Mouse (Mus musculus): ENCODE measurements around the gene Gstz1. TPM values are rescaled to one million over a fixed set of nuclear protein-coding genes. Genes with fewer than 3 reads are reported as not detected.

Gene Gstz1
- total and polyA plus RNA-seq, 3 experiments: 7.2 to 71.9 (median 51.5) TPM

- no peaks in the 10 kb centered on the region for H3K9me3 ChIP-seq (replicated peaks)
- TF ChIP-seq CTCF (IDR thresholded peaks at IDR 0.05; ENCODE audit: low read depth, low read length): no peak
- H3K27me3 ChIP-seq (ENCODE audit: insufficient read depth, low read length): no peaks in the 10 kb centered on the region
- peaks cover 47% of the 10 kb centered on the region for H3K36me3 ChIP-seq (replicated peaks)
- DNase-seq (ENCODE audit: low spot score) (no peak), ATAC-seq (ENCODE audit: extremely low read depth, insufficient number of reproducible peaks, low FRiP score, poor library complexity, severe bottlenecking) (no peak)
- H3K4me1 ChIP-seq (ENCODE audit: insufficient read depth, low read depth, low read length): peaks cover 3% of the 10 kb centered on the region; the same call in 1 of the 2 replicates
- no peak overlapping the region for H3K4me3 ChIP-seq (ENCODE audit: low read depth, low read length)
Measured at GRCm38 (mm10) chr12:87137439-87138341, 9.3 kb upstream of the Gstz1 start.

GRCm38 (mm10) chr12:87138342-87138701 is 8.6 kb upstream of the Gstz1 start:
- no peak overlapping the region for H3K4me3 ChIP-seq (ENCODE audit: low read depth, low read length)
- H3K4me1 ChIP-seq (ENCODE audit: insufficient read depth, low read depth, low read length): peaks cover 3% of the 10 kb centered on the region; the same call in 1 of the 2 replicates
- TF ChIP-seq GATA1 (IDR thresholded peaks at IDR 0.05; ENCODE audit: borderline replicate concordance, low read length) (no peak), TAL1 (conservative IDR thresholded peaks at IDR 0.05; ENCODE audit: low read depth, low read length) (no peak), GATA2 (IDR thresholded peaks at IDR 0.05; ENCODE audit: borderline replicate concordance, low read depth, low read length) (no peak), POLR2AphosphoS5 (IDR thresholded peaks at IDR 0.05; ENCODE audit: insufficient replicate concordance, low read depth, low read length) (no peak), CTCF (IDR thresholded peaks at IDR 0.05; ENCODE audit: low read depth, low read length) (no peak)
- peaks cover 42% of the 10 kb centered on the region for H3K36me3 ChIP-seq (replicated peaks)
- ATAC-seq (ENCODE audit: extremely low read depth, insufficient number of reproducible peaks, low FRiP score, poor library complexity, severe bottlenecking) (no peak), DNase-seq (ENCODE audit: low spot score) (no peak)
- no peaks in the 10 kb centered on the region for H3K27me3 ChIP-seq (ENCODE audit: insufficient read depth, low read length)
- H3K9me3 ChIP-seq (replicated peaks): no peaks in the 10 kb centered on the region

- H3K36me3 ChIP-seq (replicated peaks): peaks cover 41% of the 10 kb centered on the region
- no peaks in the 10 kb centered on the region for H3K9me3 ChIP-seq (replicated peaks)
- H3K27me3 ChIP-seq (ENCODE audit: insufficient read depth, low read length): no peaks in the 10 kb centered on the region
- DNase-seq (ENCODE audit: low spot score): no peak
- TF ChIP-seq POLR2AphosphoS5 (IDR thresholded peaks at IDR 0.05; ENCODE audit: insufficient replicate concordance, low read depth, low read length) (no peak), TAL1 (conservative IDR thresholded peaks at IDR 0.05; ENCODE audit: low read depth, low read length) (no peak), GATA1 (IDR thresholded peaks at IDR 0.05; ENCODE audit: borderline replicate concordance, low read length) (no peak), GATA2 (IDR thresholded peaks at IDR 0.05; ENCODE audit: borderline replicate concordance, low read depth, low read length) (no peak), CTCF (IDR thresholded peaks at IDR 0.05; ENCODE audit: low read depth, low read length) (no peak)
- H3K4me3 ChIP-seq (ENCODE audit: low read depth, low read length): no peak overlapping the region
- peaks cover 3% of the 10 kb centered on the region; the same call in 1 of the 2 replicates for H3K4me1 ChIP-seq (ENCODE audit: insufficient read depth, low read depth, low read length)
- no peak for ATAC-seq (ENCODE audit: extremely low read depth, insufficient number of reproducible peaks, low FRiP score, poor library complexity, severe bottlenecking)
Measured at GRCm38 (mm10) chr12:87138768-87139167, 8.2 kb upstream of the Gstz1 start.

GRCm38 (mm10) chr12:87142156-87142555 is 4.8 kb upstream of the Gstz1 start:
- TF ChIP-seq POLR2AphosphoS5 (IDR thresholded peaks at IDR 0.05; ENCODE audit: insufficient replicate concordance, low read depth, low read length) (no peak), GATA2 (IDR thresholded peaks at IDR 0.05; ENCODE audit: borderline replicate concordance, low read depth, low read length) (no peak), CTCF (IDR thresholded peaks at IDR 0.05; ENCODE audit: low read depth, low read length) (no peak), TAL1 (conservative IDR thresholded peaks at IDR 0.05; ENCODE audit: low read depth, low read length) (no peak), GATA1 (IDR thresholded peaks at IDR 0.05; ENCODE audit: borderline replicate concordance, low read length) (no peak)
- Histone ChIP-seq H3K4me3 (ENCODE audit: low read depth, low read length) (no peak overlapping the region), H3K9me3 (replicated peaks) (no peaks in the 10 kb centered on the region), H3K4me1 (ENCODE audit: insufficient read depth, low read depth, low read length) (peaks cover 19% of the 10 kb centered on the region), H3K27me3 (ENCODE audit: insufficient read depth, low read length) (no peaks in the 10 kb centered on the region), H3K36me3 (replicated peaks) (peaks cover 17% of the 10 kb centered on the region)
- DNase-seq (ENCODE audit: low spot score): no peak
- ATAC-seq (ENCODE audit: extremely low read depth, insufficient number of reproducible peaks, low FRiP score, poor library complexity, severe bottlenecking): no peak

- peaks cover 27% of the 10 kb centered on the region for H3K4me1 ChIP-seq (ENCODE audit: insufficient read depth, low read depth, low read length)
- peak within 1 kb of the TSS; percentile 93 for H3K4me3 ChIP-seq (ENCODE audit: low read depth, low read length)
- peaks cover 12% of the 10 kb centered on the region for H3K36me3 ChIP-seq (replicated peaks)
- ATAC-seq (ENCODE audit: extremely low read depth, insufficient number of reproducible peaks, low FRiP score, poor library complexity, severe bottlenecking): peak; percentile 95
- no peaks in the 10 kb centered on the region for H3K27me3 ChIP-seq (ENCODE audit: insufficient read depth, low read length)
- peaks cover 18% of the 10 kb centered on the region for H3K9me3 ChIP-seq (replicated peaks)
- TF ChIP-seq POLR2AphosphoS5 (IDR thresholded peaks at IDR 0.05; ENCODE audit: insufficient replicate concordance, low read depth, low read length) (no peak), GATA2 (IDR thresholded peaks at IDR 0.05; ENCODE audit: borderline replicate concordance, low read depth, low read length) (no peak), TAL1 (conservative IDR thresholded peaks at IDR 0.05; ENCODE audit: low read depth, low read length) (no peak), GATA1 (IDR thresholded peaks at IDR 0.05; ENCODE audit: borderline replicate concordance, low read length) (no peak), CTCF (IDR thresholded peaks at IDR 0.05; ENCODE audit: low read depth, low read length) (no peak)
- DNase-seq (ENCODE audit: low spot score): peak; percentile 96
Measured at GRCm38 (mm10) chr12:87147395-87148089, 577 bp downstream of the Gstz1 start, which contains the start of gene Pomt2. TSS of gene Pomt2 (minus strand) at chr12:87147968.

- Histone ChIP-seq H3K4me1 (ENCODE audit: insufficient read depth, low read depth, low read length) (peaks cover 27% of the 10 kb centered on the region), H3K4me3 (ENCODE audit: low read depth, low read length) (peak overlapping the region; percentile 93), H3K27me3 (ENCODE audit: insufficient read depth, low read length) (no peaks in the 10 kb centered on the region), H3K36me3 (replicated peaks) (peaks cover 12% of the 10 kb centered on the region), H3K9me3 (replicated peaks) (peaks cover 23% of the 10 kb centered on the region)
- TF ChIP-seq TAL1 (conservative IDR thresholded peaks at IDR 0.05; ENCODE audit: low read depth, low read length) (no peak), CTCF (IDR thresholded peaks at IDR 0.05; ENCODE audit: low read depth, low read length) (no peak), GATA1 (IDR thresholded peaks at IDR 0.05; ENCODE audit: borderline replicate concordance, low read length) (no peak), POLR2AphosphoS5 (IDR thresholded peaks at IDR 0.05; ENCODE audit: insufficient replicate concordance, low read depth, low read length) (no peak), GATA2 (IDR thresholded peaks at IDR 0.05; ENCODE audit: borderline replicate concordance, low read depth, low read length) (no peak)
- ATAC-seq (ENCODE audit: extremely low read depth, insufficient number of reproducible peaks, low FRiP score, poor library complexity, severe bottlenecking): no peak
- no peak for DNase-seq (ENCODE audit: low spot score)
Measured at GRCm38 (mm10) chr12:87148136-87148535, 1.2 kb downstream of the Gstz1 start.

Data from G1E (cell line).